Mouse (Mus musculus): ENCODE data around the gene Tpmt. TPM values are rescaled to one million over a fixed set of nuclear protein-coding genes. Genes with fewer than 3 reads are reported as not detected.

The Tpmt gene
- polyA plus RNA-seq, 1 experiment from 2014 or later: 37.4 TPM

- Histone ChIP-seq H3K9me3 (ENCODE audit: low read length) (0 out of 2 replicates have a peak, but pooled peaks cover 6% of the 10 kb centered on the region), H3K4me3 (ENCODE audit: low read length) (no peak overlapping the region), H3K36me3 (ENCODE audit: insufficient read depth, low read length) (no peaks in the 10 kb centered on the region), H3K4me1 (ENCODE audit: insufficient read depth, low read length) (peaks cover 14% of the 10 kb centered on the region; the same call in 1 of the 2 replicates), H3K4me2 (replicated peaks; ENCODE audit: low read depth, low read length) (no peak overlapping the region), H3K9ac (replicated peaks; ENCODE audit: low read length) (no peak overlapping the region), H3K27me3 (ENCODE audit: insufficient read depth, low read length) (0 out of 2 replicates have a peak, but pooled peaks cover 5% of the 10 kb centered on the region), H3K27ac (ENCODE audit: low read length) (no peak overlapping the region)
- ATAC-seq (ENCODE audit: low FRiP score, low TSS enrichment): no peak
- WGBS: 37% methylated on average over 5 of the region's 5 CpGs
These were observed 27.3 kb downstream of the Tpmt start for GRCm38 (mm10) chr13:47017259-47017658.

- no peak for ATAC-seq (ENCODE audit: low FRiP score, low TSS enrichment)
- H3K9ac ChIP-seq (replicated peaks; ENCODE audit: low read length): no peak overlapping the region
- WGBS: 47% methylated on average over 5 of the region's 5 CpGs
These were observed 29.4 kb downstream of the Tpmt start for GRCm38 (mm10) chr13:47015195-47015501.

GRCm38 (mm10) chr13:47014334-47015194 is 30.0 kb downstream of the Tpmt start, which contains the start of gene Nhlrc1:
Gene Nhlrc1 (minus strand): TSS chr13:47014850.
- Histone ChIP-seq H3K27ac (ENCODE audit: low read length) (no peak within 1 kb of the TSS), H3K4me2 (replicated peaks; ENCODE audit: low read depth, low read length) (peak within 1 kb of the TSS; percentile 96), H3K36me3 (ENCODE audit: insufficient read depth, low read length) (no peaks in the 10 kb centered on the region), H3K9me3 (ENCODE audit: low read length) (peaks cover 20% of the 10 kb centered on the region), H3K27me3 (ENCODE audit: insufficient read depth, low read length) (0 out of 2 replicates have a peak, but pooled peaks cover 5% of the 10 kb centered on the region), H3K4me3 (ENCODE audit: low read length) (peak within 1 kb of the TSS; percentile 61), H3K4me1 (ENCODE audit: insufficient read depth, low read length) (0 out of 2 replicates have a peak, but pooled peaks cover 8% of the 10 kb centered on the region), H3K9ac (replicated peaks; ENCODE audit: low read length) (peak within 1 kb of the TSS; percentile 68)
- peak; percentile 81 for ATAC-seq (ENCODE audit: low FRiP score, low TSS enrichment)
- WGBS: 3% methylated on average over 61 of the region's 73 CpGs

More at GRCm38 (mm10) chr13:47015195-47015501, 29.4 kb downstream of the Tpmt start:
- H3K4me1 ChIP-seq (ENCODE audit: insufficient read depth, low read length): peaks cover 8% of the 10 kb centered on the region; the same call in 1 of the 2 replicates
- H3K27ac ChIP-seq (ENCODE audit: low read length): no peak overlapping the region
- H3K4me2 ChIP-seq (replicated peaks; ENCODE audit: low read depth, low read length): peak overlapping the region; percentile 96
- H3K27me3 ChIP-seq (ENCODE audit: insufficient read depth, low read length): 0 out of 2 replicates have a peak, but pooled peaks cover 5% of the 10 kb centered on the region
- H3K9me3 ChIP-seq (ENCODE audit: low read length): peaks cover 14% of the 10 kb centered on the region
- peak overlapping the region; percentile 61 for H3K4me3 ChIP-seq (ENCODE audit: low read length)
- no peaks in the 10 kb centered on the region for H3K36me3 ChIP-seq (ENCODE audit: insufficient read depth, low read length)

- Histone ChIP-seq H3K27me3 (ENCODE audit: insufficient read depth, low read length) (0 out of 2 replicates have a peak, but pooled peaks cover 5% of the 10 kb centered on the region), H3K27ac (ENCODE audit: low read length) (no peak overlapping the region), H3K36me3 (ENCODE audit: insufficient read depth, low read length) (no peaks in the 10 kb centered on the region), H3K9ac (replicated peaks; ENCODE audit: low read length) (peak overlapping the region; percentile 68; the same call in 1 of the 2 replicates), H3K4me3 (ENCODE audit: low read length) (peak overlapping the region; percentile 61), H3K9me3 (ENCODE audit: low read length) (peaks cover 26% of the 10 kb centered on the region), H3K4me2 (replicated peaks; ENCODE audit: low read depth, low read length) (peak overlapping the region; percentile 96), H3K4me1 (ENCODE audit: insufficient read depth, low read length) (0 out of 2 replicates have a peak, but pooled peaks cover 8% of the 10 kb centered on the region)
- ATAC-seq (ENCODE audit: low FRiP score, low TSS enrichment): no peak
- 62% methylated on average over 10 of the region's 10 CpGs for WGBS
These were observed 30.8 kb downstream of the Tpmt start for GRCm38 (mm10) chr13:47013740-47014139.

- Histone ChIP-seq H3K27ac (ENCODE audit: low read length) (no peak overlapping the region), H3K27me3 (ENCODE audit: insufficient read depth, low read length) (no peaks in the 10 kb centered on the region), H3K9ac (replicated peaks; ENCODE audit: low read length) (no peak overlapping the region), H3K4me1 (ENCODE audit: insufficient read depth, low read length) (no peaks in the 10 kb centered on the region), H3K9me3 (ENCODE audit: low read length) (peaks cover 5% of the 10 kb centered on the region; the same call in 1 of the 2 replicates), H3K4me2 (replicated peaks; ENCODE audit: low read depth, low read length) (no peak overlapping the region), H3K36me3 (ENCODE audit: insufficient read depth, low read length) (no peaks in the 10 kb centered on the region), H3K4me3 (ENCODE audit: low read length) (no peak overlapping the region)
- 89% methylated on average over 4 of the region's 4 CpGs for WGBS
- ATAC-seq (ENCODE audit: low FRiP score, low TSS enrichment): no peak
These were observed 42.9 kb downstream of the Tpmt start for GRCm38 (mm10) chr13:47001590-47001989.

GRCm38 (mm10) chr13:46999498-46999897 is 45.0 kb downstream of the Tpmt start:
- Histone ChIP-seq H3K4me2 (replicated peaks; ENCODE audit: low read depth, low read length) (no peak overlapping the region), H3K36me3 (ENCODE audit: insufficient read depth, low read length) (no peaks in the 10 kb centered on the region), H3K4me3 (ENCODE audit: low read length) (no peak overlapping the region), H3K4me1 (ENCODE audit: insufficient read depth, low read length) (no peaks in the 10 kb centered on the region), H3K27ac (ENCODE audit: low read length) (no peak overlapping the region), H3K9me3 (ENCODE audit: low read length) (peaks cover 4% of the 10 kb centered on the region; the same call in 1 of the 2 replicates), H3K9ac (replicated peaks; ENCODE audit: low read length) (no peak overlapping the region), H3K27me3 (ENCODE audit: insufficient read depth, low read length) (no peaks in the 10 kb centered on the region)
- no peak for ATAC-seq (ENCODE audit: low FRiP score, low TSS enrichment)
- WGBS: 46% methylated on average over 5 of the region's 5 CpGs

GRCm38 (mm10) chr13:46997355-46997754 is 47.2 kb downstream of the Tpmt start:
- H3K27ac ChIP-seq (ENCODE audit: low read length): no peak overlapping the region
- H3K9ac ChIP-seq (replicated peaks; ENCODE audit: low read length): no peak overlapping the region
- no peak for ATAC-seq (ENCODE audit: low FRiP score, low TSS enrichment)
- no peaks in the 10 kb centered on the region for H3K9me3 ChIP-seq (ENCODE audit: low read length)
- no peak overlapping the region for H3K4me3 ChIP-seq (ENCODE audit: low read length)
- no peak overlapping the region for H3K4me2 ChIP-seq (replicated peaks; ENCODE audit: low read depth, low read length)
- WGBS: 61% methylated on average over 4 of the region's 4 CpGs
- H3K36me3 ChIP-seq (ENCODE audit: insufficient read depth, low read length): no peaks in the 10 kb centered on the region
- H3K27me3 ChIP-seq (ENCODE audit: insufficient read depth, low read length): no peaks in the 10 kb centered on the region
- peaks cover 5% of the 10 kb centered on the region; the same call in 1 of the 2 replicates for H3K4me1 ChIP-seq (ENCODE audit: insufficient read depth, low read length)

- H3K27ac ChIP-seq (ENCODE audit: low read length): no peak overlapping the region
- H3K4me2 ChIP-seq (replicated peaks; ENCODE audit: low read depth, low read length): no peak overlapping the region
- WGBS: 84% methylated on average over 2 of the region's 2 CpGs
- H3K4me3 ChIP-seq (ENCODE audit: low read length): no peak overlapping the region
- H3K9ac ChIP-seq (replicated peaks; ENCODE audit: low read length): no peak overlapping the region
- no peaks in the 10 kb centered on the region for H3K9me3 ChIP-seq (ENCODE audit: low read length)
- H3K27me3 ChIP-seq (ENCODE audit: insufficient read depth, low read length): no peaks in the 10 kb centered on the region
- peaks cover 5% of the 10 kb centered on the region; the same call in 1 of the 2 replicates for H3K4me1 ChIP-seq (ENCODE audit: insufficient read depth, low read length)
- no peaks in the 10 kb centered on the region for H3K36me3 ChIP-seq (ENCODE audit: insufficient read depth, low read length)
- ATAC-seq (ENCODE audit: low FRiP score, low TSS enrichment): no peak
These were observed 51.3 kb downstream of the Tpmt start for GRCm38 (mm10) chr13:46993274-46993551.

GRCm38 (mm10) chr13:46992516-46993273 is 51.8 kb downstream of the Tpmt start:
- Histone ChIP-seq H3K27me3 (ENCODE audit: insufficient read depth, low read length) (no peaks in the 10 kb centered on the region), H3K36me3 (ENCODE audit: insufficient read depth, low read length) (no peaks in the 10 kb centered on the region), H3K4me1 (ENCODE audit: insufficient read depth, low read length) (peaks cover 5% of the 10 kb centered on the region; the same call in 1 of the 2 replicates), H3K9ac (replicated peaks; ENCODE audit: low read length) (no peak overlapping the region), H3K4me2 (replicated peaks; ENCODE audit: low read depth, low read length) (no peak overlapping the region), H3K4me3 (ENCODE audit: low read length) (no peak overlapping the region), H3K27ac (ENCODE audit: low read length) (no peak overlapping the region), H3K9me3 (ENCODE audit: low read length) (no peaks in the 10 kb centered on the region)
- ATAC-seq (ENCODE audit: low FRiP score, low TSS enrichment): no peak
- 83% methylated on average over 7 of the region's 7 CpGs for WGBS

Measured in kidney, embryonic 16.5 days (tissue).